Mouse (Mus musculus): ENCODE data around the gene Vasp. TPM values are rescaled to one million over a fixed set of nuclear protein-coding genes. Genes with fewer than 3 reads are reported as not detected.

The Vasp gene
- polyA plus RNA-seq, 1 experiment: 189 TPM

GRCm38 (mm10) chr7:19252078-19252477 is 19.5 kb downstream of the Vasp start:
- Histone ChIP-seq H3ac (ENCODE audit: control insufficient read depth, insufficient read length) (no peak overlapping the region), H3K79me2 (ENCODE audit: control insufficient read depth, insufficient read depth) (no peaks in the 10 kb centered on the region), H3K36me3 (ENCODE audit: control insufficient read depth, insufficient read depth) (no peaks in the 10 kb centered on the region), H3K4me2 (ENCODE audit: low read depth) (no peak overlapping the region), H3K27me3 (ENCODE audit: control insufficient read depth, insufficient read depth, insufficient read length) (no peaks in the 10 kb centered on the region), H3K4me3 (no peak overlapping the region)
- TF ChIP-seq MYOG (IDR thresholded peaks at IDR 0.05; ENCODE audit: control insufficient read depth in 1 of 3, insufficient read depth in 1 of 3, insufficient read length in 2 of 3, low read depth in 2 of 3): no peak
- no peak for TF ChIP-seq MYOD1 (IDR thresholded peaks at IDR 0.05; ENCODE audit: control insufficient read depth in 1 of 3, insufficient read length in 2 of 3, low read depth in 2 of 3)
- no peak for TF ChIP-seq MAX (IDR thresholded peaks at IDR 0.05; ENCODE audit: low read depth)
- TF ChIP-seq TCF3 (IDR thresholded peaks at IDR 0.05; ENCODE audit: insufficient read length, low read depth): no peak
- no peak for TF ChIP-seq E2F4 (IDR thresholded peaks at IDR 0.05; ENCODE audit: insufficient read depth)
- TF ChIP-seq REST (IDR thresholded peaks at IDR 0.05; ENCODE audit: insufficient read depth, insufficient read length): no peak
- TF ChIP-seq POLR2A (IDR thresholded peaks at IDR 0.05; ENCODE audit: insufficient read length, low read depth): no peak
- no peak for TF ChIP-seq POLR2AphosphoS2 (IDR thresholded peaks at IDR 0.05; ENCODE audit: insufficient read length, low read depth)
- no peak for TF ChIP-seq TCF12 (IDR thresholded peaks at IDR 0.05; ENCODE audit: insufficient read depth, poor library complexity, severe bottlenecking)
- no peak for TF ChIP-seq CEBPB (IDR thresholded peaks at IDR 0.05; ENCODE audit: insufficient read depth, poor library complexity, severe bottlenecking)
- no peak for TF ChIP-seq USF1 (IDR thresholded peaks at IDR 0.05; ENCODE audit: low read depth)
- no peak for TF ChIP-seq SRF (IDR thresholded peaks at IDR 0.05; ENCODE audit: control insufficient read depth, insufficient read length, low read depth)

GRCm38 (mm10) chr7:19247511-19247910 is 24.1 kb downstream of the Vasp start:
- no peak overlapping the region for H3K4me2 ChIP-seq (ENCODE audit: low read depth)
- H3K4me3 ChIP-seq: no peak overlapping the region
- H3K36me3 ChIP-seq (ENCODE audit: control insufficient read depth, insufficient read depth): no peaks in the 10 kb centered on the region
- no peak overlapping the region for H3ac ChIP-seq (ENCODE audit: control insufficient read depth, insufficient read length)
- peak; percentile 53 for TF ChIP-seq POLR2AphosphoS2 (IDR thresholded peaks at IDR 0.05; ENCODE audit: insufficient read length, low read depth)
- no peak for TF ChIP-seq MAX (IDR thresholded peaks at IDR 0.05; ENCODE audit: low read depth)
- TF ChIP-seq E2F4 (IDR thresholded peaks at IDR 0.05; ENCODE audit: insufficient read depth): no peak
- no peak for TF ChIP-seq CEBPB (IDR thresholded peaks at IDR 0.05; ENCODE audit: insufficient read depth, poor library complexity, severe bottlenecking)
- no peak for TF ChIP-seq MYOG (IDR thresholded peaks at IDR 0.05; ENCODE audit: control insufficient read depth in 1 of 3, insufficient read depth in 1 of 3, insufficient read length in 2 of 3, low read depth in 2 of 3)
- no peak for TF ChIP-seq TCF12 (IDR thresholded peaks at IDR 0.05; ENCODE audit: insufficient read depth, poor library complexity, severe bottlenecking)
- no peak for TF ChIP-seq SRF (IDR thresholded peaks at IDR 0.05; ENCODE audit: control insufficient read depth, insufficient read length, low read depth)
- no peak for TF ChIP-seq POLR2A (IDR thresholded peaks at IDR 0.05; ENCODE audit: insufficient read length, low read depth)
- H3K79me2 ChIP-seq (ENCODE audit: control insufficient read depth, insufficient read depth): peaks cover 8% of the 10 kb centered on the region
- no peaks in the 10 kb centered on the region for H3K27me3 ChIP-seq (ENCODE audit: control insufficient read depth, insufficient read depth, insufficient read length)

- no peak overlapping the region for H3ac ChIP-seq (ENCODE audit: control insufficient read depth, insufficient read length)
- H3K4me3 ChIP-seq: no peak overlapping the region
- no peaks in the 10 kb centered on the region for H3K36me3 ChIP-seq (ENCODE audit: control insufficient read depth, insufficient read depth)
- H3K4me2 ChIP-seq (ENCODE audit: low read depth): no peak overlapping the region
- H3K79me2 ChIP-seq (ENCODE audit: control insufficient read depth, insufficient read depth): peaks cover 15% of the 10 kb centered on the region
- no peaks in the 10 kb centered on the region for H3K27me3 ChIP-seq (ENCODE audit: control insufficient read depth, insufficient read depth, insufficient read length)
- TF ChIP-seq USF1 (IDR thresholded peaks at IDR 0.05; ENCODE audit: low read depth) (no peak), POLR2A (IDR thresholded peaks at IDR 0.05; ENCODE audit: insufficient read length, low read depth) (no peak), TCF3 (IDR thresholded peaks at IDR 0.05; ENCODE audit: insufficient read length, low read depth) (no peak), POLR2AphosphoS2 (IDR thresholded peaks at IDR 0.05; ENCODE audit: insufficient read length, low read depth) (no peak), MYOD1 (IDR thresholded peaks at IDR 0.05; ENCODE audit: control insufficient read depth in 1 of 3, insufficient read length in 2 of 3, low read depth in 2 of 3) (no peak)
These were observed 24.8 kb downstream of the Vasp start for GRCm38 (mm10) chr7:19246855-19247254.

GRCm38 (mm10) chr7:19245083-19245482 is 26.5 kb downstream of the Vasp start:
- no peak overlapping the region for H3ac ChIP-seq (ENCODE audit: control insufficient read depth, insufficient read length)
- no peak overlapping the region for H3K4me2 ChIP-seq (ENCODE audit: low read depth)
- no peak overlapping the region for H3K4me3 ChIP-seq
- no peaks in the 10 kb centered on the region for H3K27me3 ChIP-seq (ENCODE audit: control insufficient read depth, insufficient read depth, insufficient read length)
- no peaks in the 10 kb centered on the region for H3K36me3 ChIP-seq (ENCODE audit: control insufficient read depth, insufficient read depth)
- peak; percentile 5 for TF ChIP-seq POLR2AphosphoS2 (IDR thresholded peaks at IDR 0.05; ENCODE audit: insufficient read length, low read depth)
- TF ChIP-seq TCF3 (IDR thresholded peaks at IDR 0.05; ENCODE audit: insufficient read length, low read depth): no peak
- TF ChIP-seq REST (IDR thresholded peaks at IDR 0.05; ENCODE audit: insufficient read depth, insufficient read length): no peak
- TF ChIP-seq TCF12 (IDR thresholded peaks at IDR 0.05; ENCODE audit: insufficient read depth, poor library complexity, severe bottlenecking): no peak
- TF ChIP-seq POLR2A (IDR thresholded peaks at IDR 0.05; ENCODE audit: insufficient read length, low read depth): no peak
- TF ChIP-seq E2F4 (IDR thresholded peaks at IDR 0.05; ENCODE audit: insufficient read depth): no peak
- no peak for TF ChIP-seq MAX (IDR thresholded peaks at IDR 0.05; ENCODE audit: low read depth)
- TF ChIP-seq SRF (IDR thresholded peaks at IDR 0.05; ENCODE audit: control insufficient read depth, insufficient read length, low read depth): no peak
- TF ChIP-seq CEBPB (IDR thresholded peaks at IDR 0.05; ENCODE audit: insufficient read depth, poor library complexity, severe bottlenecking): no peak
- TF ChIP-seq MYOG (IDR thresholded peaks at IDR 0.05; ENCODE audit: control insufficient read depth in 1 of 3, insufficient read depth in 1 of 3, insufficient read length in 2 of 3, low read depth in 2 of 3): peak; percentile 2 to 49 (median 8)
- no peak for TF ChIP-seq USF1 (IDR thresholded peaks at IDR 0.05; ENCODE audit: low read depth)
- TF ChIP-seq MYOD1 (IDR thresholded peaks at IDR 0.05; ENCODE audit: control insufficient read depth in 1 of 3, insufficient read length in 2 of 3, low read depth in 2 of 3): peak in 1 of 3 experiments; percentile 84
- H3K79me2 ChIP-seq (ENCODE audit: control insufficient read depth, insufficient read depth): peaks cover 19% of the 10 kb centered on the region

- TF ChIP-seq USF1 (IDR thresholded peaks at IDR 0.05; ENCODE audit: low read depth) (no peak), TCF12 (IDR thresholded peaks at IDR 0.05; ENCODE audit: insufficient read depth, poor library complexity, severe bottlenecking) (peak; percentile 28), REST (IDR thresholded peaks at IDR 0.05; ENCODE audit: insufficient read depth, insufficient read length) (no peak), SRF (IDR thresholded peaks at IDR 0.05; ENCODE audit: control insufficient read depth, insufficient read length, low read depth) (no peak), POLR2A (IDR thresholded peaks at IDR 0.05; ENCODE audit: insufficient read length, low read depth) (no peak), CEBPB (IDR thresholded peaks at IDR 0.05; ENCODE audit: insufficient read depth, poor library complexity, severe bottlenecking) (no peak), MAX (IDR thresholded peaks at IDR 0.05; ENCODE audit: low read depth) (no peak), MYOD1 (IDR thresholded peaks at IDR 0.05; ENCODE audit: control insufficient read depth in 1 of 3, insufficient read length in 2 of 3, low read depth in 2 of 3) (peak; percentile 42 to 84 (median 65)), MYOG (IDR thresholded peaks at IDR 0.05; ENCODE audit: control insufficient read depth in 1 of 3, insufficient read depth in 1 of 3, insufficient read length in 2 of 3, low read depth in 2 of 3) (peak; percentile 16 to 87 (median 53)), POLR2AphosphoS2 (IDR thresholded peaks at IDR 0.05; ENCODE audit: insufficient read length, low read depth) (no peak)
These were observed 27.8 kb downstream of the Vasp start for GRCm38 (mm10) chr7:19243858-19244257.

More at GRCm38 (mm10) chr7:19243858-19244257, 27.8 kb downstream of the Vasp start:
- Histone ChIP-seq H3K4me2 (ENCODE audit: low read depth) (no peak overlapping the region), H3K27me3 (ENCODE audit: control insufficient read depth, insufficient read depth, insufficient read length) (no peaks in the 10 kb centered on the region), H3K4me3 (no peak overlapping the region), H3K79me2 (ENCODE audit: control insufficient read depth, insufficient read depth) (peaks cover 19% of the 10 kb centered on the region), H3ac (ENCODE audit: control insufficient read depth, insufficient read length) (no peak overlapping the region), H3K36me3 (ENCODE audit: control insufficient read depth, insufficient read depth) (no peaks in the 10 kb centered on the region)

Data from myocyte (in vitro differentiated cells).